Mouse (Mus musculus) right cerebral cortex, postnatal 4 days (tissue): ENCODE results near the gene Scml2.
"Not testable (repeated sequence)": the region's sequence is repeated elsewhere in the genome, so short reads cannot be mapped to it uniquely, and the experiment has no call there.

ENCODE experiments used
- DNase-seq: peaks from one replicate; pipeline ENCODE4 v3.0.0-alpha.2; 2022

The Scml2 gene

DNA sequence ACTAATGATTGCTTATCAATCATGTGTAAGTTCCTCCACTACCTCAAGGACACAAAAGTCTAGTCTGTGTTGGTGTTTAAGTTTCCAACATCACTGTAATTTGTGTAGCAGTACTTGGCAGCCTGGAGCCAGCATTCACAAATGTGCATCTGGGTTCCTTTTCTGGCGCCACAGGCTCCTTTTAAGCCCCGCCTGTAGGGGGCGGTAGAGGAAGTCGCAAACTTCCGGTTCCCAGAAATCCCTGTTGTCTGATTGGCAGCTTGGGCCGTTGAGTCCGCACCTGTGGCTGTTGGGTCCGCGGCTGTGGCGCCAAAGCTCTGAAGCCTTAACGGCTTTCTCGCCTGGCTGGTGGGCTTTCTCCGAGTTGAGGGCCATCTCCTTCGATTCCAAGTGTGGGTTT, at the start of gene Scml2:
Scml2 (plus strand) TSS at position 301 of the 400 bp plus-strand sequence.
- not testable (repeated sequence) for DNase-seq

GRCm38 (mm10) chrX:161075576-161075975, 41.4 kb upstream of the Scml2 start:
- DNase-seq = peak; percentile 5

DNA sequence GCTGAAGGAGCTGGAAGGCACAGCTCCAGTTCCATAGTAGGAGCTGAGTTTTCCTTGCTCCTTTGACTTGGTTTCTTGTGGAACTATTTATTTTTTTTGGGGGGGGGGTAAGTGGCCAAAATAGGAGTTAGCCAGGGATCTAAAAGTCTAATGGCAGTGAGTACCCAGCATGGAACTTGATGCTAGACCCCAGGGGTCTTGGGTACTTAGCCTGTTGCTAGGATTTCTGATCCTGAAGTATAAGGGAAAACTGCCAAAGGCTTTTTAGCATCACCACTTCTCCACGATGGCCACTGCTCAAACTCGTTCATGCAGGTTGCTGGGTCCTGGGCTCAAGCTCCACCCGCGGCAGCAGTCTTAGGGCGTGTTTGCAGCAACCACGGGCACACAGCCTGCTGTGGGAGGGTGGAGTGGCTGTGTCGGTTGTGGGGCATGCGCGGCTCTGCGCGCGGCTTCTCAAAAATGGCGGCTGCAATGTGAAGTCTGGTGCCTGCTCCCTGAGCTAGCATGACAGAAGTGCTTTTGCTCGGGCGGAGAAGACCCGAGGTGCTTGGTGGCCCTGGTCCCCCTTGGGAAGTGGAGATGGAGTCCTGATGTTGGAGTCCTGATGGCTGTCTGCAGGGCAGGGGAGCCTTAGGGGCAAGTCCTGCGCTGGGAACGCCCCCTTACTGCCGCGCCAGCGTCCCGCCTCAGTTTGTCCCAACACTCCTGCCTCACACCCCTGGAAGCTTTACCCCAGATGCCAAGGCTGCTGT, 45.5 kb downstream of the Scml2 start:
- DNase-seq = peak; percentile 53

- peak; percentile 1 for DNase-seq
Observed at GRCm38 (mm10) chrX:161163069-161163416, 46.0 kb downstream of the Scml2 start.

- not testable (repeated sequence) for DNase-seq
Observed at GRCm38 (mm10) chrX:161287156-161287555, 170.2 kb downstream of the Scml2 start, which contains the start of gene Gm15262. TSS of gene Gm15262 (plus strand) at chrX:161287456.
